Mouse (Mus musculus) stomach, embryonic 14.5 days (tissue): ENCODE measurements around the gene Gpn3. TPM values are rescaled to one million over a fixed set of nuclear protein-coding genes. Genes with fewer than 3 reads are reported as not detected.
"Not testable (repeated sequence)": the region's sequence is repeated elsewhere in the genome, so short reads cannot be mapped to it uniquely, and the experiment has no call there.

Source experiments
- ATAC-seq: fragments of 200-750 bp; cut with Nextera tagmentation; 2 replicates; pipeline ENCODE4 v1.8.0; 2017; ENCODE audit warnings: low read depth, moderate TSS enrichment; ENCODE audit not compliant: insufficient number of reproducible peaks, insufficient read depth, low FRiP score
- H3K27ac ChIP-seq: fragments of 300-500 bp; sonication (generic); 2 replicates; pipeline ENCODE4 v1.5.1; 2014; ENCODE audit warnings: mild to moderate bottlenecking, low read length, moderate library complexity, mixed read lengths
- H3K27me3 ChIP-seq: fragments of 300-500 bp; sonication (generic); 2 replicates; pipeline ENCODE4 v1.6.1; 2014; ENCODE audit warnings: low read length, control low read depth, mixed read lengths; ENCODE audit not compliant: control insufficient read depth, insufficient read depth
- H3K36me3 ChIP-seq: fragments of 300-500 bp; sonication (generic); 2 replicates; pipeline ENCODE4 v1.6.1; 2014; ENCODE audit warnings: mild to moderate bottlenecking, control low read depth, low read length, moderate library complexity, mixed read lengths; ENCODE audit not compliant: control insufficient read depth, insufficient read depth
- H3K4me1 ChIP-seq: fragments of 300-500 bp; sonication (generic); 2 replicates; pipeline ENCODE4 v1.6.1; 2014; ENCODE audit warnings: low read length, control low read depth, mixed read lengths; ENCODE audit not compliant: control insufficient read depth, insufficient read depth
- H3K4me2 ChIP-seq: fragments of 300-500 bp; sonication (generic); replicated peaks from 2 replicates; pipeline ENCODE4 v1.6.1; 2014; ENCODE audit warnings: low read depth, low read length, control low read depth
- H3K4me3 ChIP-seq: fragments of 300-500 bp; sonication (generic); 2 replicates; pipeline ENCODE4 v1.5.1; 2014; ENCODE audit warnings: low read depth, low read length, control low read depth
- H3K9ac ChIP-seq: fragments of 300-500 bp; sonication (generic); replicated peaks from 2 replicates; pipeline ENCODE4 v1.6.1; 2014; ENCODE audit warnings: low read depth, mild to moderate bottlenecking, control low read depth, low read length, moderate library complexity, mixed read lengths
- H3K9me3 ChIP-seq: fragments of 300-500 bp; sonication (generic); 2 replicates; pipeline ENCODE4 v1.6.1; 2016; ENCODE audit warnings: low read depth, low read length, control low read depth; ENCODE audit not compliant: control insufficient read depth
- WGBS: fragments of 180-500 bp; shearing (Covaris S2); extraction: QIAGEN DNeasy Blood & Tissue Kit; methylation state at CpG from one replicate; pipeline ENCODE4 v1.1.7; 2014; 5-methylcytosine and 5-hydroxymethylcytosine counted together
- polyA plus RNA-seq: library from polyadenylated mRNA; unstranded; fragments of >200 nt; fragmentation: Nextera tagmentation; extraction: Ambion mirVana; gene quantifications from 2 replicates; pipeline ENCODE4 v1.2.1, GENCODE M21; 2014

The Gpn3 gene
- polyA plus RNA-seq, 1 experiment from 2014 or later = 67.0 TPM

- not testable (repeated sequence) for ATAC-seq, H3K36me3 ChIP-seq, H3K27me3 ChIP-seq, H3K9ac ChIP-seq, H3K9me3 ChIP-seq, H3K27ac ChIP-seq, H3K4me3 ChIP-seq, H3K4me2 ChIP-seq
- peaks cover 11% of the 10 kb centered on the region; the same call in 1 of the 2 replicates for H3K4me1 ChIP-seq
- WGBS = 62% methylated on average over 4 of the region's 4 CpGs
These were observed 49.0 kb downstream of the Gpn3 start for GRCm38 (mm10) chr5:122420676-122421075.

GRCm38 (mm10) chr5:122421271-122422068, 49.8 kb downstream of the Gpn3 start, which contains the start of gene Anapc7:
Gene Anapc7, plus strand, starts transcription at chr5:122421693.
- WGBS = 19% methylated on average over 17 of the region's 17 CpGs
- Histone ChIP-seq H3K9ac (peak within 1 kb of the TSS; percentile 93), H3K27me3 (no peaks in the 10 kb centered on the region)

DNA sequence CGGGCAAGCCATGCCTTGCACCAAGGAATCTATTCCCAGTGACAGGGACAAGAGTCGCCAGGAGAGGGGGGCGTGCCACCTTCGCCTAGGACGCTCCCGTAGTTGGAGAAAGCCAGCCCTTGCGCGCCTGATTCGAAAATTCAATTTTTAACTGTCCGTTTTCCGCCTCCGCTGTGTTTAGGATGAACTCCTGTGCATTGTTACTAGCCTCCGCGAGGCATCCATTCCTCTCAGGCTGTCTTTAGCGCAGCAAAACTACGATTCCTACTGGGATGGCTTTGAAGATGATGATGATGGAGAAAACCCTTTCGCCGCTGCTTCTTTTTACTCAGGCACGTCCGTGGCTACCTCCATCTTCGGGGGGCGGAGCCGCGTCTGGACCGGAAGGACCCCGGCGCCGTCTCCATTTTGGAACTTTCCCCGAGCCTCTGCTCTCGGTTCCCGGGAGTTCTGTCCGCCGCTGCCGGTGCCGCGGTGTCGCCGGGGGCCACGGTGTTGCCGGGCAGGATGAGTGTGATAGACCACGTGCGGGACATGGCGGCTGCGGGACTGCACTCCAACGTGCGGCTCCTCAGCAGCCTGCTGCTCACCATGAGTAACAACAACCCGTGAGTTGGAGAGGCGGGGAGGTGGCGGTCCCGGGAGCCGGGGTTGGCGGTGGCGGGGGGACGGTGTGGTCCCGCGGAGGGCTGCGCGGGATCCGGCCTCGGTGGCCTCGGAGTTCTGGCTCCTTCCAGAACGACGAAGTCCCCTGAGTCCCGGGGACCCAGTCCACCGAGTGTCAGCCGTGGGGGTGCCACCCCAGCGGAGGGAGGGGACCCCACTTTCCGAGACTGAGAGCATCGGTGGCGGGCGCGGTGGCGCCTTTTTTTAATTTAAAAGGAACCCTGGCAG, 50.6 kb downstream of the Gpn3 start:
- WGBS = under 1% methylated on average over 73 of the region's 73 CpGs
- Histone ChIP-seq H3K4me3 (peak overlapping the region; percentile 97), H3K4me2 (peak overlapping the region; percentile 91), H3K9ac (peak overlapping the region; percentile 93), H3K9me3 (no peaks in the 10 kb centered on the region), H3K27ac (peak overlapping the region; percentile 75), H3K36me3 (no peaks in the 10 kb centered on the region; the same call in 1 of the 2 replicates), H3K4me1 (peaks cover 11% of the 10 kb centered on the region; the same call in 1 of the 2 replicates), H3K27me3 (no peaks in the 10 kb centered on the region)
- ATAC-seq = peak; percentile 83

More at GRCm38 (mm10) chr5:122421271-122422068, 49.8 kb downstream of the Gpn3 start, which contains the start of gene Anapc7:
- no peaks in the 10 kb centered on the region for H3K9me3 ChIP-seq
- ATAC-seq = no peak
- H3K36me3 ChIP-seq = no peaks in the 10 kb centered on the region; the same call in 1 of the 2 replicates
- H3K4me2 ChIP-seq = peak within 1 kb of the TSS; percentile 91
- H3K4me3 ChIP-seq = peak within 1 kb of the TSS; percentile 97
- peaks cover 11% of the 10 kb centered on the region; the same call in 1 of the 2 replicates for H3K4me1 ChIP-seq
- H3K27ac ChIP-seq = peak within 1 kb of the TSS; percentile 75

GRCm38 (mm10) chr5:122423083-122423482, 51.4 kb downstream of the Gpn3 start:
- H3K9ac ChIP-seq = peak overlapping the region; percentile 93
- 32% methylated on average over 15 of the region's 15 CpGs for whole genome bisulfite sequencing
- peaks cover 4% of the 10 kb centered on the region for H3K36me3 ChIP-seq
- ATAC-seq = no peak
- H3K4me2 ChIP-seq = peak overlapping the region; percentile 91
- no peaks in the 10 kb centered on the region for H3K9me3 ChIP-seq
- peak overlapping the region; percentile 97 for H3K4me3 ChIP-seq
- H3K4me1 ChIP-seq = peaks cover 11% of the 10 kb centered on the region; the same call in 1 of the 2 replicates
- no peaks in the 10 kb centered on the region for H3K27me3 ChIP-seq
- H3K27ac ChIP-seq = no peak overlapping the region

DNA sequence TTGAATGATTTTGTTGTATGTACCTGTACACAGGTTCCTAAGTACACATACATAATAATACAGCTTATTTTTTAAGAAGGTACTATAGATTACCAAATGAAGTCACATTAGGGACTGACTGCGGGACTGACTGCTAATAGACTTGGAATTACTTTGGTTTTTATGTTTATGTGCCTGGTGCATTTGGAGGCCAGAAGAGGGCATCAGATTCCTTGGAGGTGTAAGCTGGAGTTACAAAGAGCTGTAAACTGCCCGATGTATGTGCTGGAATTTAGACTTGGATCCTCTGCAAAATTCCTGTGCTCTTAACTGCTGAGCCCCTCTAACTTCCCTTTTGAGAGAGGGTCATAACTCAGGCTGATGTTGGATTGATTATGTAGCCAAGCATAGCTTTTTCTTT, 53.9 kb downstream of the Gpn3 start:
- Histone ChIP-seq H3K4me1 (peaks cover 11% of the 10 kb centered on the region; the same call in 1 of the 2 replicates), H3K36me3 (peaks cover 21% of the 10 kb centered on the region), H3K9me3 (no peaks in the 10 kb centered on the region), H3K27ac (no peak overlapping the region), H3K4me3 (no peak overlapping the region), H3K4me2 (no peak overlapping the region), H3K27me3 (no peaks in the 10 kb centered on the region), H3K9ac (no peak overlapping the region)
- ATAC-seq = no peak
- WGBS = 85% methylated on average over 2 of the region's 2 CpGs

DNA sequence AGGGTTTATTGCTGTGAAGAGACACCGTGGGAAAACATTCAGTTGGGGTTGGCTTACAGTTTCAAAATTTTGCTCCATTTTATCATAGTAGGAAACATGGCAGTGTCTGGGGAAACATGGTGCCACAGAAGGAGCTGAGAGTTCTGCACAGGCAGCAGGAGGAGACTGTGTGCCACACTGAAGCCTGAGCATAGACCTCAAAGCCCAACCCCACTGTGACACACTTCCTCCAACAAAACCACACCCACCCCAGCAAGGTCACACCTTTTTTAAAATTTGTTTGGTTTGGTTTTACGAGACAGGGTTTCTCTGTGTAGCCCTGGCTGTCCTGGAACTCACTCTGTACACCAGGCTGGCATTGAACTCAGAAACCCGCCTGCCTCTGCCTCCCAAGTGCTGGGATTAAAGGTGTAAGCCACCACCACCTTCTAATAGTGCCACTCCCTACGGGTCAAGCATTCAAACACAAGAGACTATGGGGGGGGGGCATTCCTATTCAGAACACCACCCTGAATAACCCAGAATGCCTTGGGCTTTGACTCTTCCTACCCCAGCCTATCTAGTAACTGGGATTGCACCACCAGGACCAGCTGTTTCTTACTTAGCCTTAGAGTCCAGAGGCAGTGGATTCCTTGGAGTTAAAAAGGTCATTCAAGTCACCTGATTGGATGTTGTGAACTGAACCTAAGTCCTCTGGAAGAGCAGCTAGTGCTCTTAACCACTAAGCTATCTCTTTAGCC, 58.5 kb downstream of the Gpn3 start:
- Histone ChIP-seq H3K27me3 (no peaks in the 10 kb centered on the region), H3K4me1 (no peaks in the 10 kb centered on the region), H3K27ac (no peak overlapping the region), H3K4me3 (no peak overlapping the region), H3K4me2 (no peak overlapping the region), H3K9me3 (no peaks in the 10 kb centered on the region), H3K36me3 (peaks cover 63% of the 10 kb centered on the region), H3K9ac (no peak overlapping the region)
- no peak for ATAC-seq
- WGBS = 86% methylated on average over 4 of the region's 4 CpGs

GRCm38 (mm10) chr5:122431221-122431620, 59.5 kb downstream of the Gpn3 start:
- no peaks in the 10 kb centered on the region for H3K4me1 ChIP-seq
- H3K27me3 ChIP-seq = no peaks in the 10 kb centered on the region
- no peak overlapping the region for H3K4me2 ChIP-seq
- H3K9ac ChIP-seq = no peak overlapping the region
- H3K9me3 ChIP-seq = no peaks in the 10 kb centered on the region
- H3K27ac ChIP-seq = no peak overlapping the region
- H3K36me3 ChIP-seq = peaks cover 73% of the 10 kb centered on the region
- WGBS = 93% methylated on average over 8 of the region's 8 CpGs
- H3K4me3 ChIP-seq = no peak overlapping the region
- ATAC-seq = no peak
